Mouse (Mus musculus) mouse embryonic stem cell (cell line): ENCODE data around the gene 6430550D23Rik.
"Not testable (repeated sequence)": the region's sequence is repeated elsewhere in the genome, so short reads cannot be mapped to it uniquely, and the experiment has no call there.

Source experiments
- in situ Hi-C, 2 experiments: fragments of 300-500 bp; cut with MboI; formaldehyde crosslinking; loops; 1 replicate in 1 of 2; 3 replicates in 1 of 2; pipeline ENCODE4 v1.14.3; 2019 to 2020; ENCODE audit warnings: low sequenced_read_pairs in 2 of 2, low pct_unique_long_range_greater_than_20kb in 1 of 2, mixed read lengths in 1 of 2; ENCODE audit not compliant: unreplicated experiment in 1 of 2

Gene 6430550D23Rik

DNA sequence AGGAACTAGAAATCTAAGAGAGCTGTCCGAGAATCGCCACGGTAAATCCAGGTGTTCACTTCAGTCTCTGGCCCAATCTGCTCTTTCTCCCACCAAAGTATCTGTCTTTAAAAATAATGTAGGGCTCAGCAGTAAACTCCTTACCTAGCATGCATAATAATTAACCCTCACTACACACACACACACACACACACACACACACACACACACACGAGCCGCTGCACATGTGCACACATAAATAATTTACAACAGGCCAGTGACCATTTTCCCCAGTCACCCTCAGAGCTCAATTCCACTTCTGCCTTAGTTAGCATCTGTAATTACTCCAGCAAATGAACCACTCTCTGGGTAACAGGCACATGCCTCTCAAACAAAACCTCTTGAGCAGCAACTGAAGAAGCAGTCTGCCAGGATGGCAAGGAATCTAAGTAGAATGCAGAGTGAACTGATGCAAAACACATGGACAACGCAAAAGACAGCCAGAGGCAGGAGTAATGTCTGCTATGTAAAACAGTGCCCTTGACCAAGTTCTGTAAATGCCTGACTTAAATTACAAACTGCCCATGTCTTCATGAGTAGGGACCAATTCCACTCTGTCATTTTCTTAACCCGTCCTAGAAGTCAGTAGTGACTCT, 78.9 kb downstream of the 6430550D23Rik start:
- in situ Hi-C loops = no loop called here

DNA sequence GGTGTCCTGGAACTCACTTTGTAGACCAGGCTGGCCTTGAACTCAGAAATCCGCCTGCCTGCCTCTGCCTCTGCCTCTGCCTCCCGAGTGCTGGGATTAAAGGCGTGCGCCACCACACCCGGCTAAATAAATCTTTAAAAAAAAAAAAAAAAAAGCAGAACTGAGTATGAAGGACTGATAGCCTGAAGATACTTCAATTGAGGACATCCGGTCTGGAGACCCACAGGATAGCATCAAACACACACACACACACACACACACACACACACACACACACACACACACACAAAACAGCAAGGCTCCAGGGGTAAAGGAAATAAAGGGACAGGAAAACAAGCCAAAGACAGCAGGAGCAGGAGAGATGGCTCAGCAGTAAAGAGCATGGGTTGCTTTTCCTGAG, 82.6 kb downstream of the 6430550D23Rik start:
- in situ Hi-C loops = not testable (repeated sequence)
